Mouse (Mus musculus): ENCODE measurements around the gene Pttg1.

Pttg1 gene

GRCm38 (mm10) chr11:43393325-43393724 is 32.7 kb downstream of the Pttg1 start:
- Histone ChIP-seq H3K27me3 (ENCODE audit: control insufficient read depth, insufficient read depth, low read length, poor library complexity, severe bottlenecking) (no peaks in the 10 kb centered on the region), H3K36me3 (ENCODE audit: control insufficient read depth, insufficient read depth, low read length, poor library complexity, severe bottlenecking) (no peaks in the 10 kb centered on the region)
- no peak for DNase-seq (ENCODE audit: low read depth, low spot score)

GRCm38 (mm10) chr11:43392757-43393156 is 33.3 kb downstream of the Pttg1 start:
- Histone ChIP-seq H3K27me3 (ENCODE audit: control insufficient read depth, insufficient read depth, low read length, poor library complexity, severe bottlenecking) (no peaks in the 10 kb centered on the region), H3K36me3 (ENCODE audit: control insufficient read depth, insufficient read depth, low read length, poor library complexity, severe bottlenecking) (no peaks in the 10 kb centered on the region)
- no peak for DNase-seq (ENCODE audit: low read depth, low spot score)

- Histone ChIP-seq H3K36me3 (ENCODE audit: control insufficient read depth, insufficient read depth, low read length, poor library complexity, severe bottlenecking) (no peaks in the 10 kb centered on the region), H3K27me3 (ENCODE audit: control insufficient read depth, insufficient read depth, low read length, poor library complexity, severe bottlenecking) (no peaks in the 10 kb centered on the region)
- DNase-seq (ENCODE audit: low read depth, low spot score): no peak
Measured at GRCm38 (mm10) chr11:43389118-43389517, 36.9 kb downstream of the Pttg1 start.

GRCm38 (mm10) chr11:43388122-43389097 is 37.6 kb downstream of the Pttg1 start:
- H3K27me3 ChIP-seq (ENCODE audit: control insufficient read depth, insufficient read depth, low read length, poor library complexity, severe bottlenecking): no peaks in the 10 kb centered on the region
- DNase-seq (ENCODE audit: low read depth, low spot score): peak; percentile 88
- no peaks in the 10 kb centered on the region for H3K36me3 ChIP-seq (ENCODE audit: control insufficient read depth, insufficient read depth, low read length, poor library complexity, severe bottlenecking)

GRCm38 (mm10) chr11:43387004-43387880 is 38.8 kb downstream of the Pttg1 start:
- no peaks in the 10 kb centered on the region for H3K36me3 ChIP-seq (ENCODE audit: control insufficient read depth, insufficient read depth, low read length, poor library complexity, severe bottlenecking)
- DNase-seq (ENCODE audit: low read depth, low spot score): no peak
- H3K27me3 ChIP-seq (ENCODE audit: control insufficient read depth, insufficient read depth, low read length, poor library complexity, severe bottlenecking): no peaks in the 10 kb centered on the region

GRCm38 (mm10) chr11:43385716-43386115 is 40.3 kb downstream of the Pttg1 start:
- Histone ChIP-seq H3K27me3 (ENCODE audit: control insufficient read depth, insufficient read depth, low read length, poor library complexity, severe bottlenecking) (no peaks in the 10 kb centered on the region), H3K36me3 (ENCODE audit: control insufficient read depth, insufficient read depth, low read length, poor library complexity, severe bottlenecking) (no peaks in the 10 kb centered on the region)
- no peak for DNase-seq (ENCODE audit: low read depth, low spot score)

GRCm38 (mm10) chr11:43385055-43385649 is 40.9 kb downstream of the Pttg1 start:
- no peaks in the 10 kb centered on the region for H3K27me3 ChIP-seq (ENCODE audit: control insufficient read depth, insufficient read depth, low read length, poor library complexity, severe bottlenecking)
- H3K36me3 ChIP-seq (ENCODE audit: control insufficient read depth, insufficient read depth, low read length, poor library complexity, severe bottlenecking): no peaks in the 10 kb centered on the region
- DNase-seq (ENCODE audit: low read depth, low spot score): peak; percentile 90

GRCm38 (mm10) chr11:43383581-43383980 is 42.5 kb downstream of the Pttg1 start:
- H3K27me3 ChIP-seq (ENCODE audit: control insufficient read depth, insufficient read depth, low read length, poor library complexity, severe bottlenecking): no peaks in the 10 kb centered on the region
- DNase-seq (ENCODE audit: low read depth, low spot score): no peak

GRCm38 (mm10) chr11:43380901-43381300 is 45.1 kb downstream of the Pttg1 start:
- no peaks in the 10 kb centered on the region for H3K27me3 ChIP-seq (ENCODE audit: control insufficient read depth, insufficient read depth, low read length, poor library complexity, severe bottlenecking)
- peaks cover 6% of the 10 kb centered on the region; the same call in 1 of the 2 replicates for H3K36me3 ChIP-seq (ENCODE audit: control insufficient read depth, insufficient read depth, low read length, poor library complexity, severe bottlenecking)
- no peak for DNase-seq (ENCODE audit: low read depth, low spot score)

More at GRCm38 (mm10) chr11:43383581-43383980, 42.5 kb downstream of the Pttg1 start:
- 0 out of 2 replicates have a peak, but pooled peaks cover 1% of the 10 kb centered on the region for H3K36me3 ChIP-seq (ENCODE audit: control insufficient read depth, insufficient read depth, low read length, poor library complexity, severe bottlenecking)

- DNase-seq (ENCODE audit: low read depth, low spot score): no peak
- H3K36me3 ChIP-seq (ENCODE audit: control insufficient read depth, insufficient read depth, low read length, poor library complexity, severe bottlenecking): peaks cover 6% of the 10 kb centered on the region; the same call in 1 of the 2 replicates
- no peaks in the 10 kb centered on the region for H3K27me3 ChIP-seq (ENCODE audit: control insufficient read depth, insufficient read depth, low read length, poor library complexity, severe bottlenecking)
Measured at GRCm38 (mm10) chr11:43379911-43380485, 46.1 kb downstream of the Pttg1 start.

GRCm38 (mm10) chr11:43379488-43379887 is 46.6 kb downstream of the Pttg1 start:
- H3K27me3 ChIP-seq (ENCODE audit: control insufficient read depth, insufficient read depth, low read length, poor library complexity, severe bottlenecking): no peaks in the 10 kb centered on the region
- DNase-seq (ENCODE audit: low read depth, low spot score): no peak
- peaks cover 6% of the 10 kb centered on the region; the same call in 1 of the 2 replicates for H3K36me3 ChIP-seq (ENCODE audit: control insufficient read depth, insufficient read depth, low read length, poor library complexity, severe bottlenecking)

GRCm38 (mm10) chr11:43377083-43377850 is 48.8 kb downstream of the Pttg1 start:
- peaks cover 15% of the 10 kb centered on the region; the same call in 1 of the 2 replicates for H3K36me3 ChIP-seq (ENCODE audit: control insufficient read depth, insufficient read depth, low read length, poor library complexity, severe bottlenecking)
- DNase-seq (ENCODE audit: low read depth, low spot score): no peak
- no peaks in the 10 kb centered on the region for H3K27me3 ChIP-seq (ENCODE audit: control insufficient read depth, insufficient read depth, low read length, poor library complexity, severe bottlenecking)

- H3K27me3 ChIP-seq (ENCODE audit: control insufficient read depth, insufficient read depth, low read length, poor library complexity, severe bottlenecking): no peaks in the 10 kb centered on the region
- peaks cover 15% of the 10 kb centered on the region; the same call in 1 of the 2 replicates for H3K36me3 ChIP-seq (ENCODE audit: control insufficient read depth, insufficient read depth, low read length, poor library complexity, severe bottlenecking)
- DNase-seq (ENCODE audit: low read depth, low spot score): no peak
Measured at GRCm38 (mm10) chr11:43376598-43376997, 49.5 kb downstream of the Pttg1 start.

Measured in splenic B cell, adult 2 months (primary cell).